Mouse (Mus musculus) hindbrain, embryonic 14.5 days (tissue): ENCODE data around the gene Zfp93. TPM values are rescaled to one million over a fixed set of nuclear protein-coding genes. Genes with fewer than 3 reads are reported as not detected.

Experiments
- ATAC-seq: fragments of 200-750 bp; cut with Nextera tagmentation; 2 replicates; pipeline ENCODE4 v1.8.0; 2017; ENCODE audit warnings: moderate number of reproducible peaks, mild to moderate bottlenecking, moderate TSS enrichment, moderate library complexity; ENCODE audit not compliant: low FRiP score
- DNase-seq: peaks from one replicate; pipeline ENCODE4 v3.0.0-alpha.2; 2015; ENCODE audit warnings: low spot score
- H3K27ac ChIP-seq: fragments of 300-500 bp; sonication (generic); 2 replicates; pipeline ENCODE4 v1.5.1; 2014; ENCODE audit warnings: mild to moderate bottlenecking, moderate library complexity
- H3K27me3 ChIP-seq: fragments of 300-500 bp; sonication (generic); 2 replicates; pipeline ENCODE4 v1.6.1; 2014; ENCODE audit warnings: mild to moderate bottlenecking, low read length, mixed read lengths; ENCODE audit not compliant: control insufficient read depth, insufficient read depth
- H3K36me3 ChIP-seq: fragments of 300-500 bp; sonication (generic); replicated peaks from 2 replicates; pipeline ENCODE4 v1.6.1; 2014; ENCODE audit not compliant: control insufficient read depth, insufficient read depth
- H3K4me1 ChIP-seq: fragments of 300-500 bp; sonication (generic); replicated peaks from 2 replicates; pipeline ENCODE4 v1.6.1; 2014; ENCODE audit warnings: antibody characterized with exemption, low read length, mixed read lengths; ENCODE audit not compliant: control insufficient read depth, insufficient read depth
- H3K4me2 ChIP-seq: fragments of 300-500 bp; sonication (generic); replicated peaks from 2 replicates; pipeline ENCODE4 v1.6.1; 2014; ENCODE audit warnings: mild to moderate bottlenecking, moderate library complexity
- H3K4me3 ChIP-seq: fragments of 300-500 bp; sonication (generic); replicated peaks from 2 replicates; pipeline ENCODE4 v1.5.1; 2014; ENCODE audit warnings: mild to moderate bottlenecking, low read length
- H3K9ac ChIP-seq: fragments of 300-500 bp; sonication (generic); 2 replicates; pipeline ENCODE4 v1.6.1; 2014
- H3K9me3 ChIP-seq: fragments of 300-500 bp; sonication (generic); 2 replicates; pipeline ENCODE4 v1.6.1; 2016; ENCODE audit warnings: low read length; ENCODE audit not compliant: control insufficient read depth
- WGBS: fragments of 180-500 bp; shearing (Covaris S2); extraction: QIAGEN DNeasy Blood & Tissue Kit; methylation state at CpG from one replicate; pipeline ENCODE4 v1.1.7; 2014; 5-methylcytosine and 5-hydroxymethylcytosine counted together
- polyA plus RNA-seq: library from polyadenylated mRNA; unstranded; fragments of >200 nt; fragmentation: Nextera tagmentation; extraction: Ambion mirVana; gene quantifications from 2 replicates; pipeline ENCODE4 v1.2.1, GENCODE M21; 2014

Zfp93 gene
- polyA plus RNA-seq, 1 experiment from 2014 or later, result 8.1 TPM

DNA sequence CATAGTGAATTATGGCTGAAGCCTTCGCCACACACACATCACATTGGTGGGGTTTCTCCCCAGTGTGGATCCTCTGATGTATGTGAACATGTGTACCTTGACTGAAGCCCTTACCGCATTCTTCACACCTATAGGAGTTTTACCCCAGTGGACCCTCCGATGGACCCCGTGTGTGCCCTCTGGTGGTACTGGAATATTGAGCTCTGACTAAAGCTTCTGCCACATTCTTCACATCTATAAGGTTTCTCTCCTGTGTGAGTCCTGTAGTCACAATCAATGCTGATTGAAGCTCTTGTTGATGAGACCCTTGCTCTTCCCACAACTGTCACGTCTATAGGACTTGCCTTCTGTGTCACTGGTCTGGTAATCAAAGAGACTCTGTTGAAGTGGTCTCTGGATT, 17.4 kb downstream of the Zfp93 start:
- peaks cover 54% of the 10 kb centered on the region for H3K36me3 ChIP-seq

GRCm38 (mm10) chr7:24288512-24288911, 18.3 kb downstream of the Zfp93 start:
- Histone ChIP-seq H3K4me3 (no peak overlapping the region), H3K36me3 (peaks cover 61% of the 10 kb centered on the region), H3K27ac (no peak overlapping the region), H3K27me3 (no peaks in the 10 kb centered on the region), H3K9me3 (no peaks in the 10 kb centered on the region), H3K4me2 (no peak overlapping the region), H3K4me1 (no peaks in the 10 kb centered on the region), H3K9ac (no peak overlapping the region)
- ATAC-seq (no peak), DNase-seq (no peak)
- WGBS, result 91% methylated on average over 6 of the region's 6 CpGs

More for the DNA sequence above, 17.4 kb downstream of the Zfp93 start:
- DNase-seq (no peak), ATAC-seq (no peak)
- H3K4me2 ChIP-seq, result no peak overlapping the region
- H3K9me3 ChIP-seq, result no peaks in the 10 kb centered on the region
- H3K4me1 ChIP-seq, result no peaks in the 10 kb centered on the region
- H3K4me3 ChIP-seq, result no peak overlapping the region
- no peak overlapping the region for H3K27ac ChIP-seq
- 87% methylated on average over 5 of the region's 5 CpGs for WGBS
- no peaks in the 10 kb centered on the region for H3K27me3 ChIP-seq
- no peak overlapping the region for H3K9ac ChIP-seq

GRCm38 (mm10) chr7:24290106-24290693, 20.0 kb downstream of the Zfp93 start:
- Histone ChIP-seq H3K4me1 (no peaks in the 10 kb centered on the region), H3K9me3 (no peaks in the 10 kb centered on the region), H3K4me2 (no peak overlapping the region), H3K9ac (no peak overlapping the region), H3K27me3 (no peaks in the 10 kb centered on the region), H3K4me3 (no peak overlapping the region), H3K27ac (no peak overlapping the region), H3K36me3 (peaks cover 78% of the 10 kb centered on the region)
- WGBS, result 95% methylated on average over 4 of the region's 4 CpGs
- DNase-seq (no peak), ATAC-seq (no peak)

GRCm38 (mm10) chr7:24291387-24292090, 21.3 kb downstream of the Zfp93 start:
- no peaks in the 10 kb centered on the region for H3K9me3 ChIP-seq
- no peak for ATAC-seq
- no peak overlapping the region for H3K4me2 ChIP-seq
- WGBS, result 90% methylated on average over 27 of the region's 27 CpGs
- no peaks in the 10 kb centered on the region for H3K4me1 ChIP-seq
- no peak overlapping the region for H3K9ac ChIP-seq
- H3K4me3 ChIP-seq, result no peak overlapping the region
- no peak for DNase-seq
- H3K36me3 ChIP-seq, result peaks cover 91% of the 10 kb centered on the region
- H3K27ac ChIP-seq, result no peak overlapping the region
- H3K27me3 ChIP-seq, result no peaks in the 10 kb centered on the region

DNA sequence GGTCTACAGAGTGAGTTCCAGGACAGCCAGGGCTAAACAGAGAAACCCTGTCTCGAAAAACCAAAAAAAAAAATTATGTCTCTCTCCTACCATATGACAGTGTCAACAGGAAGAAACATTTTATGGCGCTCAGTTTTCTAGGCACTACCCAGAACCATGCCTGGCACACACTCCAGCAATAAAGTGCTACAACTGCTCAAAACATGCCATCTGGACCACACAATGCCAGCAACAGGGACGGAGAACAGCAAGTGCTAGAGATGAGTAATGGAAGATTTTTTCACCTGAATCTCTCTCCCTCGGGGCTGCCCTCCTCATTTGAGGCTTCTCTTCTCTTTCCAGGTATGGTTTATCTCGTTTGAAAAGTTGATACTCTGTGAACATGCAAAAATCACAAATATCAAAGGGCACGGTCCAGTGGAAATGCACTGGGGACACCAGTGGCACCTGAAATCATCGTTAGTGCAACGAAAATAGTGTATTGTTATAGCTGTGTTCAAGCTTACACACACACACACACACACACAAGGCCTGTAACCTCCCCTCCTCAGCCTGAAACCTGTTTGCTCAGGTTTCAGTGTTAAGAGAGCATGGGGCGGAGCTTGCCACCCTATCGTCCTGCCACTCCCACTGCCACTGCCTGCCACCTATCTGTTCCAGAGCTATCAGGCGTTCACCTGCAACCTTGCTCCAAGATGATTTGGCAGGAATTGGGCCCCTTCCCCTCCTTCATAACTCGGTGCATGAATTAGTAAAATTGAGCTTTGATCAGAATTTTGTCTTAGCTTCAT, 23.0 kb downstream of the Zfp93 start:
- no peaks in the 10 kb centered on the region for H3K27me3 ChIP-seq
- DNase-seq (no peak), ATAC-seq (no peak)
- 90% methylated on average over 12 of the region's 12 CpGs for WGBS
- no peak overlapping the region for H3K9ac ChIP-seq
- peaks cover 6% of the 10 kb centered on the region for H3K4me1 ChIP-seq
- H3K4me2 ChIP-seq, result no peak overlapping the region
- no peaks in the 10 kb centered on the region for H3K9me3 ChIP-seq
- H3K4me3 ChIP-seq, result no peak overlapping the region
- no peak overlapping the region for H3K27ac ChIP-seq
- H3K36me3 ChIP-seq, result peaks cover 88% of the 10 kb centered on the region

GRCm38 (mm10) chr7:24294763-24295162, 24.5 kb downstream of the Zfp93 start:
- Histone ChIP-seq H3K36me3 (peaks cover 76% of the 10 kb centered on the region), H3K4me3 (no peak overlapping the region), H3K4me1 (peaks cover 9% of the 10 kb centered on the region), H3K9me3 (no peaks in the 10 kb centered on the region), H3K9ac (no peak overlapping the region), H3K27ac (no peak overlapping the region), H3K27me3 (no peaks in the 10 kb centered on the region), H3K4me2 (no peak overlapping the region)
- DNase-seq (no peak), ATAC-seq (no peak)
- 96% methylated on average over 4 of the region's 4 CpGs for WGBS

- H3K9ac ChIP-seq, result no peak overlapping the region
- H3K27ac ChIP-seq, result no peak overlapping the region
- H3K27me3 ChIP-seq, result no peaks in the 10 kb centered on the region
- peaks cover 15% of the 10 kb centered on the region for H3K4me1 ChIP-seq
- 97% methylated on average over 7 of the region's 7 CpGs for WGBS
- H3K36me3 ChIP-seq, result peaks cover 70% of the 10 kb centered on the region
- no peak overlapping the region for H3K4me2 ChIP-seq
- no peak for ATAC-seq
- no peaks in the 10 kb centered on the region for H3K9me3 ChIP-seq
- DNase-seq, result no peak
- no peak overlapping the region for H3K4me3 ChIP-seq
Measured at GRCm38 (mm10) chr7:24295376-24295775, 25.2 kb downstream of the Zfp93 start.

DNA sequence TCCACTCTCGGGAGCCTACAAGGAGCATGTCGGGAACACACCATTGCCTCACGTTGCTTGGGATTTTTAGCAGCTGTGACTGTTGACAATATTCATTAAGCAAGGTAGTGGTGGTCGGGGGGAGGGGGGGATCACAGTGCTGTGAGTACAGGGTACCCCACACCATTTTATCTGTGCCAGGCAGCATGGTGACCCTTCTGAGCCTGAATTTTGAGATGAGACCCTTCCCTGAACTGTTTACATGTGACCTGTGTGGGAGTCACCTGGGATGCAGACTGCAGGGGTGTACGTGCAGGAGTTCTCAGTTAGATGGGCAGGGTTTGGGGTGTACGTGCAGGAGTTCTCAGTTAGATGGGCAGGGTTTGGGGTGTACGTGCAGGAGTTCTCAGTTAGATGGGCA, 26.2 kb downstream of the Zfp93 start:
- no peak overlapping the region for H3K27ac ChIP-seq
- no peak overlapping the region for H3K4me2 ChIP-seq
- H3K27me3 ChIP-seq, result no peaks in the 10 kb centered on the region
- peaks cover 20% of the 10 kb centered on the region for H3K4me1 ChIP-seq
- WGBS, result 98% methylated on average over 7 of the region's 7 CpGs
- no peak for ATAC-seq
- H3K36me3 ChIP-seq, result peaks cover 61% of the 10 kb centered on the region
- DNase-seq, result no peak
- H3K9me3 ChIP-seq, result no peaks in the 10 kb centered on the region
- H3K9ac ChIP-seq, result no peak overlapping the region
- H3K4me3 ChIP-seq, result no peak overlapping the region

- DNase-seq (no peak), ATAC-seq (no peak)
- peak overlapping the region; percentile 90 for H3K4me2 ChIP-seq
- WGBS, result 94% methylated on average over 15 of the region's 15 CpGs
- no peak overlapping the region for H3K27ac ChIP-seq
- H3K27me3 ChIP-seq, result no peaks in the 10 kb centered on the region
- H3K36me3 ChIP-seq, result peaks cover 61% of the 10 kb centered on the region
- no peak overlapping the region for H3K9ac ChIP-seq
- peak overlapping the region; percentile 60; the same call in 1 of the 2 replicates for H3K4me3 ChIP-seq
- H3K4me1 ChIP-seq, result peaks cover 20% of the 10 kb centered on the region
- no peaks in the 10 kb centered on the region for H3K9me3 ChIP-seq
Measured at GRCm38 (mm10) chr7:24297361-24298095, 27.3 kb downstream of the Zfp93 start.
